Mouse (Mus musculus): Measurements from ENCODE around the gene Fgfr2.

DNA sequence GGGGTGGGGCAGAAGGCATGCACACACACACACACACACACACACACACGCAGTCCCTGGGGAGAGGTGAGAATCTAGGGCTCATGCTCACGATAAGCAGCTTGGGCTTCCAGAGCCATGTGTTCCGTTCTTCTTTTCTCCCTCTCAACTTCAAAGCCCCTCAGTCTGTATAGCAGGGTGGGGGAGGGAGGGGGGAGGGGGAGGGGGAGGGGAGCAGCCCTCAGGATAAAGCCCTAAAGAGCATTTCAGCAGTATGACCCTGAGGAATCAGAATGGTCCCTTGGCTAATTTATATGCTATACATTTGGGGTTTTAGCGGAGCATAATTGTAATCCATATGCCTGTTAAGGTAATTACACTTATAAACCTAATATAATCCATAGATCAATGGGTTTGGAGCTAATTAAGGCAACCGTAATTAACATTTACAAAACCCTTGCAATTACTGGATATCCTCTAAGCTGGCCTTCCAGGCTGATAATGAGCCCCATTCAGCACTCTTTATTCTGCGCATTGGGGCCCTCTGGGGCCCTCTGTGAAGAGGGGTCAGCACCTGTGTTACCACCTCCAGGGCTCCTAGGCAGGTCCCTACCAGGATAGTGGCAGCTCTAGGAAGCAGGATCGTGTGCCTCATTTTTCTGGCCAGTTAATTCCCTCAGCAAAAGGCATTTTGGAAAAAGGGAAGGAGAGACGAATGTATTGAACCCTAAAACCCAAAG, 457.3 kb downstream of the Fgfr2 start:
- TF ChIP-seq ZNF384 (IDR thresholded peaks at IDR 0.05; ENCODE audit: low read depth, low read length) (no peak), CHD2 (IDR thresholded peaks at IDR 0.05; ENCODE audit: low read depth, low read length) (no peak), HCFC1 (IDR thresholded peaks at IDR 0.05; ENCODE audit: borderline replicate concordance, insufficient read depth, low read length) (no peak)
